In the genomic region with DNA sequence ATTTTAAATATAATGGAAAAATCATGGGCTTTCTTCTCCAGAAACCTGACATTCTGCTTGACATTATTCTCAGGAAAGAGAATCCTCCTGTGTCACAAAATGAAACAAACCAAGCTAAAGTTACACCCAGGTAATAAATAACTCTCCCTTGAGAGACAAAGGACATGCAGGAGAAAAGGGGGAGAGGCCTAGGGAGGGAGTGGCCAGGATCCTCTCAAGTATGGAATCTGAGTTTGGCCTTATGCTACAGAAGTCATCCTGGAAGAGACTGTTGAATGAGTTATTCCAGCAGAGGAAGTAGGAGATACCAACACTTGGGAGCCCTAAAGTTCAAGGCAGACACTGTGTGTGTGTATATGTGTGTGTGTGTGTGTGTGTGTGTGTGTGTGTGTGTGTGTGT, we compare ENCODE assay signal across 15 mouse cellular contexts. TPM values are rescaled to one million over a fixed set of nuclear protein-coding genes. Genes with fewer than 3 reads are reported as not detected.
"Had no signal": no experiment of that assay in that cellular context is flagged by ENCODE, and none has a peak within 500 bp of the region (broad histone marks: within the 10 kb centered on the region; RNA-seq: fewer than 3 reads in every experiment).

No protein-coding gene starts in this region.

- H3K9me3 ChIP-seq: liver, embryonic 13.5 days; midbrain, embryonic 10.5 days had no signal

- H3K9ac ChIP-seq: liver, embryonic 13.5 days had no signal

- H3K36me3 ChIP-seq: liver, embryonic 13.5 days; midbrain, embryonic 10.5 days had no signal

- H3K4me3 ChIP-seq: left cerebral cortex, adult 2 months; liver, embryonic 13.5 days; midbrain, embryonic 10.5 days had no signal

- H3K4me1 ChIP-seq: liver, embryonic 13.5 days; midbrain, embryonic 10.5 days had no signal

- H3K27ac ChIP-seq: left cerebral cortex, adult 2 months; liver, embryonic 13.5 days; midbrain, embryonic 10.5 days had no signal

- H3K4me2 ChIP-seq: liver, embryonic 13.5 days had no signal

- ATAC-seq: inflammation-experienced regulatory T-cells, adult 6 months had no signal

- DNase-seq: kidney, adult 8-10 months; kidney, postnatal 14 days; layer of hippocampus, postnatal 36 days; left cerebral cortex, postnatal 4 days; liver, embryonic 13.5 days; lung, adult 2 months; lung, postnatal 14 days; lung, postnatal 4 days; midbrain, embryonic 14.5 days; thymus, adult 18-20 months; thymus, postnatal 36 days had no signal

- H3K27me3 ChIP-seq: liver, embryonic 13.5 days had no signal

RNA-seq across cellular contexts. Expression of a gene that starts 2.2 kb away (rescaled TPM):
- polyA plus RNA-seq: liver, adult 2 months; liver, embryonic 13.5 days; midbrain, embryonic 10.5 days had no signal
